Mouse (Mus musculus) regulatory T cell (primary cell): ENCODE measurements at regions not wholly inside any gene's neighbourhood (a gene's known extent, or its start where the extent isn't known, plus 50 kb on each side); places are given as distances from the start of the nearest gene placed in this dataset.
"Not testable (repeated sequence)": the region's sequence is repeated elsewhere in the genome, so short reads cannot be mapped to it uniquely, and the experiment has no call there.

Experiments
- in situ Hi-C: fragments of 300-600 bp; cut with MboI, MseI; formaldehyde crosslinking; loops from one replicate; pipeline ENCODE4 v1.15.1; 2025; ENCODE audit warnings: high pct_unique_total_duplicates

DNA sequence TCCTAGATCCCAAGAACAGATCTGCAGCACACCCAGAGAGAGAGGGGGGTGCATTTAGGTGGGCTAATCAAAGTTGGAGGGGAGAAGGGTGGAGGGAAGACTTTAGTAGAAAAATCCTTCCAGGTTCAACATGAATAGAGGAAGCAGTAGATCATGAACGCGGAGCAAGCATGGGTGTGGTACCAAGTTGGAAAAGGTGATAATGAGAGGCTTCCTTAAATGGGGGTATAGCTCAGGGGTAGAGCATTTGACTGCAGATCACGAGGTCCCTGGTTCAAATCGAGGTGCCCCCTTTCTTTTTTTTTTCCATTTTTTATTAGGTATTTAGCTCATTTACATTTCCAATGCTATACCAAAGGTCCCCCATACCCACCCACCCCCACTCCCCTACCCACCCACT lies 54.0 kb upstream of the Krba1 start:
- in situ Hi-C loops = not testable (repeated sequence)

DNA sequence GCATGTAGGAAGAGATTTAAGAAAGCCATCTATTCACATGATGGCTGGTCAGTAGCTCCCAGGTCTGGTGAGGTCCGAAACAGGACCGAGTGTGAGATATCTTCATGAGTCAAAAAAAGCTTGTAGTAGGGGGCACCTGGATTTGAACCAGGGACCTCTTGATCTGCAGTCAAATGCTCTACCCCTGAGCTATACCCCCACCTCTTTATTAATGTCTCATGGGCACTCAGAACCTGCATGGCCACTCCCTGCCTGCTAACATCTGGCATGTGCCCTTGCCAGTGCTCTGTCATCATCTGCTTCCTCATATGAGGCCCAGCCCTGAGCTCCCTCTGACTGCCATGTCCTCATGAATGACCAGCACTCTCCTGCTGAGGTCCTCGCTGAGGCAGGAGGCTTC lies 58.4 kb upstream of the Krba1 start:
- in situ Hi-C loops = not testable (repeated sequence)

DNA sequence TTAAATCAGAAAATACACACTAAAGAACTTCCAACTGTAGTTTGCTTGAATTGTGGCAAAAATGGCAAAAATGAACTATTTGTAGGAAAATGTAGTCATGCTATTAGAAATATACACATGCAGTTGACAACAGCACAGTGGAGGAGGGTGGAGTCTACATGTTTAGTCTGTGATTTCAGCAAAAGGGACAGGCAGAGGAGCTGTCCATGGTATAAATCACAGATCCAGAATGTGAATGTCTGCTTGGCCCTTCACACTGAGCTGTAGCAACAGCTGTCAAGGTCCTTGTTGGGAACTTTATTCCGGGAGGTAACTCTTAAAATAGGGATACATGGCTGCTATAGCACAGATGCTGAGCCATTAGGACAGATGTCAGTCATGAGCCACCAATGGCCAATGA lies 107.4 kb upstream of the Krba1 start:
- in situ Hi-C loops = no loop called here

DNA sequence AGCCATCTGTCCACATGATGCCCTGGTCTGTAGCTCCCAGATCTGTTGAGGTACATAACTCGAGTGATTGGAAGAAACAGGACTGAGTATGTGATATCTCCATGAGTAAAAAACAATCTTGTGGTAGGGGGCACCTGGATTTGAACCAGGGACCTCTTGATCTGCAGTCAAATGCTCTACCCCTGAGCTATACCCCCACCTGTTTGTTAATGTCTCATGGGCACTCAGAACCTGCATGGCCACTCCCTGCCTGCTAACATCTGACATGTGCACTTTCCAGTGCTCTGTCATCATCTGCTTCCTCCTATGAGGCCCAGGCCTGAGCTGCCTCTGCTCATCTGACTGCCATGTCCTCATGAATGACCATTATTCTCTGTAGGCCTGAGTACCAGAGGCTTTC lies 115.7 kb upstream of the Krba1 start:
- in situ Hi-C loops = not testable (repeated sequence)

DNA sequence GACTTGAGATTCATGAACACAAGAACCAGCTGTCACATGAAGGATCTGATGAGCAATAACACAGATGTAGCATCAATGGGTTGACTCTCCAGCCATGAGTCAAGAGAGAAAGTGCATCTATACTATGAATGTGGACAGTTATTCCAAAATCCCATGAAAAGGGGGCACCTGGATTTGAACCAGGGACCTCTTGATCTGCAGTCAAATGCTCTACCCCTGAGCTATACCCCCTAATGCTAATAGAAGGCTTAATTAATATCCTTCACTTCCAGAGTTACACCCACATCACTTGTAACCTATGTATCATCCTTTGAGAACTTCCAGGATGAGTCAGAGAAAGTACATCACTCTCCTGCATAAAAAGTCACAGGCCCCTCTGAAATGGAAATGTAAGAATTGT lies 133.8 kb upstream of the Krba1 start:
- in situ Hi-C loops = not testable (repeated sequence)

DNA sequence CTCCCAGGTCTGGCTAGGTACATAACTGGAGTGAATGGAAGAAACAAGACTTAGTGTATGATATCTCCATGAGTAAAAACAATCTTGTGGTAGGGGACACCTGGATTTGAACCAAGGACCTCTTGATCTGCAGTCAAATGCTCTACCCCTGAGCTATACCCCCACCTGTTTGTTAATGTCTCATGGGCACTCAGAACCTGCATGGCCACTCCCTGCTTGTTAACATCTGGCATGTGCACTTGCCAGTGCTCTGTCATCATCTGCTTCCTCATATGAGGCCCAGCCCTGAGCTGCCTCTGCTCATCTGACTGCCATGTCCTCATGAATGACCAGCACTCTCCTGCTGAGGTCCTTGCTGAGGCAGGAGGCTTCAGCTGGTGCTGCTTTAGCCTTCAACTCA lies 142.4 kb upstream of the Krba1 start:
- in situ Hi-C loops = not testable (repeated sequence)

DNA sequence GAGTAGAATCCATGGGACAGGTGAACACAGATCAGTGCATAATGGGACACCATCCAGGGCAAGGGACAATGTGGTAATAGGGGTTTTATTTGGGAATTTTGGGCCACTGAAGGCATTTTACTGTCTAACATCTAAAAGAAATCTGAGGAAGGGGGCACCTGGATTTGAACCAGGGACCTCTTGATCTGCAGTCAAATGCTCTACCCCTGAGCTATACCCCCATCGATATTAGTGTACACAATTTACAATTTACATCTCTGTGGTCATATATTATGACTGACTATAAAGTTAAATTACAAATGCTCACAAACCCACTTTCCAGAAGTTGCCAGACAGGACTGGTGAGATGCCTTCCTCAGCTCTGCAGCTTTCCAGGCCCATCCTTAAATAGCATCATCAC lies 143.4 kb upstream of the Krba1 start:
- in situ Hi-C loops = no loop called here

DNA sequence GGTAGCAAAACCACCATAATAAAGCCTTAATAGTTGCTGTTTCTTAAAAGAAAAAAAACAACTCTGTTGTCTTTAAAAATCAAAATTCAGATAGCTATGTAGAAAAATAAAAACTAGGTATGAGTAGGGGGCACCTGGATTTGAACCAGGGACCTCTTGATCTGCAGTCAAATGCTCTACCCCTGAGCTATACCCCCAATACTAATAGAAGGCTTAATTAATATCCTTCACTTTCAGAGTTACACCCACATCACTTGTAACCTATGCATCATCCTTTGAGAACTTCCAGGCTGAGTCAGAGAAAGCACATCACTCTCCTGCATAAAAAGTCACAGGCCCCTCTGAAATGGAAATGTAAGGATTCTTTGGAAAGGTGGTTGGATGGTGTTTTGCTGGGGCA lies 151.2 kb upstream of the Krba1 start:
- in situ Hi-C loops = not testable (repeated sequence)

DNA sequence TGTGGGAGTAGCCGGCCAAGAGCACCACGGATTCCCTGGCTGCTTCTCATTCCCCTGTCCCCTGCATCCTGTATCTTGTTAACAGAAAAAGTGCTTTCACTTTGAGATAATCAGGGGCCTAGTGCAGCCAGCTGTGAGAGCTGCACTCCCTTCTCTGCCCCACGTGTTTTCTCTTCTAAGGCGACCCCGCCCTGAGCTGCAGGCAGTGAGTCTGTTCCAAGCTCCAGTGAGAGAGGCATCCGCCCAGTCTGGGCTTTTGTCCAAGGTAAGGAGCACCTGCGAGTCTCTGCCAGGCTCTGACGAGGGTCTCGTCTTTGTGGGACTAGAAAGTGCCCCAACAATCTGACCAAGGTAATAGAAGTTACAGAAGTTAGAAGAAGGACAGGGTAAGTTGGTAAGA lies 141.0 kb upstream of the Zfp746 start:
- in situ Hi-C loops = no loop called here

DNA sequence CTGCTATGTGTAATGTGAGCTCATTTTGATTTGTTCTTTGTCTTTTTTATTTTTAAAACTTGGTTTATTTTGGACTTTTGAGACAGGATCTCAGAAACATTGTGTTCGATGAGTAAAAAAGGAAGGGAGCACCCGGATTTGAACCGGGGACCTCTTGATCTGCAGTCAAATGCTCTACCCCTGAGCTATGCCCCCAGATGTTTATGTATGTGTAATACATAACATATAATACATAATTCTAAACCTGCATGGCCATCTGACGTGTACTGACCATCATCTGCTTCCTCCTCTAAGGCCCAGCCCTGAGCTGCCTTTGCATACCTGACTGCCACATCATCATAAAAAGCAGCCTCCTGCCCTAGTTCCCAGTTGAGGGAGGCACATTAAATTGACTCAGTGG lies 137.8 kb upstream of the Zfp746 start:
- in situ Hi-C loops = no loop called here

DNA sequence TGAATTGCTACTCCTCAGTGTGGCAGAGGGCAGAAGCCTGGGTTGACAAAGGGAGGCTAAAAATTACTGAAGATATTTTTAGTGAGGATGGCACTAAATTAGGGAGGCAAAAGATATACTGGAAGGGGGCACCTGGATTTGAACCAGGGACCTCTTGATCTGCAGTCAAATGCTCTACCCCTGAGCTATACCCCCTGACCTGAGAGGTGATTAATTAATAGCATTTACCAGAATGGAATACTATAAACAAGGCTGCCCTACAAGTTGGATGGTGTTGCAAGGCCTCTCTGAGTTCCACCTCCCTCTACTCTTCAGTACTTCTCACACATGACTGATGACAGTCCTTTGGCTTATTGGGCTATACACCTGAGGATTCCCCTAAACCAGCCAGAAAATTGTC lies 136.6 kb upstream of the Zfp746 start:
- in situ Hi-C loops = no loop called here

DNA sequence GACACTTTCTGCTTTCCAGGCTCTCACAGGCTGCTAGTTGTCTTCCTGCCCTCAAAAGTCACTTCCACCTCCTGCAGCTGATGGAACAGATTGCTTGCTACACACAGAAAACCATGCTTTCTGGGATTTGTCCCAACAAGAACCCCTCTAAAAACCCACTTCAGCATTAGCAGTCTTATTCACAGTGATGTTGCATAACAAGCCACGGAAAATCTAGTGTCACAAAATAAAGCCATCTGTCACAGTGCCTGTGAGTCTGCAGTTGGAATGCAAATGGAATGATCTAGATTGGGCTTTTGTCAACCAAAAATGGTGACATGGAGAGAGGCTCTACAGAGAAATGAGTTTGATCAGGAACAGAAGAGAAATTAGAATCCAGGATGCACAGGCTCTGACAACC lies 135.4 kb upstream of the Zfp746 start:
- in situ Hi-C loops = not testable (repeated sequence)

DNA sequence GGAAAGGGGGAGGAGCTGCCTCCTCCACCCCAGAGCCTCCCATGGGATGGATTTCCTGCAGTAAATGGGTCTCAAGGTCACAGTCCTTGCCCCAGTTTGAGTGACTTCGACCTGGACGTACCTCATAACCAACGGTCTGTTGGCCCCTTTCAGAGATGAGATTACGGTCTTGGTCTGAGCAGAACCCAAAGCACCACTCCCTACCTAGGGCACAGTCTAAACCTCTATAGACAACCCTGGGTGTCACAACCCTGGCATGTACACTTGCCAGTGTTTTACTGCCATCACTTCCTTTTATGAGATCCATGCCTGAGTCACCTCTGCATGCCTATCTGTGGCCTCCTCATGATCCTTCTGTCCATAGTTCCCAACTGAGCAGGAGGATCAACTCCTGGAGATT lies 128.8 kb upstream of the Zfp746 start:
- in situ Hi-C loops = no loop called here

DNA sequence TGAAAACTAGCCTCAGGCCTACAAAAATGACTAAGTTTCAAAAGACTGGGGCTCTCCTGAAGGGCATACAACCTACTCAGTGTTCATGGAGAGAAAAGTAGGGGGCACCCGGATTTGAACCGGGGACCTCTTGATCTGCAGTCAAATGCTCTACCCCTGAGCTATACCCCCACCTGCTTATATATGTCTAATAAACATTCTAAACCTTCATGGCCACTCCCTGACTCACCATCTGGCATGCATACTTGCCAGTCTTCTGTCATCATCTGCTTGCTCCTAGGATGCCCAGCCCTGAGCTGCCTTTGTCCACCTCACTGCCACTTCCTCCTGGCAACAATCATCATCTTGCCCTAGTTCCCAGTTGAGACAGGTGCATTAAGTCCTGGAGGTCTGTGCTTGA lies 123.3 kb upstream of the Zfp746 start:
- in situ Hi-C loops = no loop called here

DNA sequence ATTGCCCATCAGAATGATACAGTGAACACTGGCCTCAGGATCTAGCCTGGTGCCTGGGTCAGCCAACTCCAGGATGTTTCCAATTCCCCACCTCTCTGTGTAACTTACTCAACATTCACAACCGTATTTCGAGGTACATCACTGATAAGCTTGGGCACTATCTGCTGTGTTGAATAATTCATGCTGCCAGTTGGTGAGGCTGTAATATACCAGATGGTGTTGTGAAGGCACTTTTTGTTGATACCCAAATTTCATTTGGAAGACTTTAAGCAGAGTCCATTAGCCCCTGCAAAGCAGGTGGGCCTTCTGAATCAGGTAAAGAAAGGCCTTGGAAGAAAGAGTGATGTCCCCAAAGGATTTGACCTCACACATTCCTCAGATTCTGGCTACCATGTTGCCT lies 122.7 kb upstream of the Zfp746 start:
- in situ Hi-C loops = no loop called here

DNA sequence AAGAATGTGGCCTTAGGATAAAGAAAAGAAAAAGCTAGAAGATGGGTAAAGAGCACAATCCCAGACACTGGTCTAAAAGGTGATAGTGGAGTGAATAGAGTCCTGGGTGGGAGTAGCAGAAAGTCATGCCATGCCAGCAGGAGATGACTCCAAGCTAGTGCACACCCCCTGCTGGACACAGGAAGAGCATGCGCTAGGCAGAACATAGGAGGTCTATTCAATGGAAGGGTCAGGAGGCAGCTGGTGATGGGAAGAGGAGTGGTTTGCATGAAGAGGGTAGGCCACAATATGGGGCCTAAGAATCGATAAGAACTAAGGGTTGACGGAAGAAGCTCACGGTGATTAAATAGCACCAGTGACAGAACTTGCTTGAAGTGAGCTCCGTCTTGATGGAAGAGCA lies 119.3 kb upstream of the Zfp746 start:
- in situ Hi-C loops = no loop called here

DNA sequence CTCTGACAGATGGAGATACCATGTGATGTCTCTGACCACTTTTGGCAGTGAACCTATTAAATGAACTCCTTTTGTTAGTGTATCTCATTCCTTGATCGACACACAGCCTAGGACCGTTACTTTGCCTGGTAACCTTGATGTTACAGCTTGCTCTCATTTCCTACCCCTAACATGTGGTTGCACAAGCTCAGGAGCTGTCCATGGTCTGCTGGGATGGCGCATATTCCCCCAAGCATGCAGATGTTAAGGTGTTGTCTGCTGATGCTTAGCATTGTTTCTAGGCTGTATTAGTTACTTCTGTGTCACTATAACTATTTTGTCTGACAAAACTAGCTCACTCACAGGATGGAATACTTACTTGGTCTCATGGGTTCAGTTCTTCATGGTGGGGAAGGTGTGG lies 113.6 kb upstream of the Zfp746 start:
- in situ Hi-C loops = loop anchor here (5.0 kb wide), 1 partner anchor 57 kb away; no protein-coding TSS in a partner anchor

DNA sequence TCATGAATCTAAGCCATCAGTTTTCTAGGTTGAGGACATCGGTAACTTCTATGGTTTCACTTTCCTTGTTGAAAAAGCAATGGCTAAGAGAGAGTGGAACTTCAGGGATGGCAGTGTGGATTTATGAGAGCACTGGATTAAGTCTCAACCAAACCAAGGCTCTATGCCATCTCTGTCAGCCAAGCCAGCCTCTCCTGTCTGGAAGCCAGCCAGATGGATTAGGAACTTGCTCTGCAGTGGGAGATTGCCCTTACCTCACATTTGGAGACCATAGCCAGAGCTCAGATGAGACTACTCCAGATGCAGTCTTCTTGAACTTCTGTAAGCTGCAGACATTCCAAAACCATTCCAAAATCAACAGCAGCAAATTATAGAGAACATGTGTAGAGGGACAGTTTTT lies 112.4 kb upstream of the Zfp746 start:
- in situ Hi-C loops = no loop called here

DNA sequence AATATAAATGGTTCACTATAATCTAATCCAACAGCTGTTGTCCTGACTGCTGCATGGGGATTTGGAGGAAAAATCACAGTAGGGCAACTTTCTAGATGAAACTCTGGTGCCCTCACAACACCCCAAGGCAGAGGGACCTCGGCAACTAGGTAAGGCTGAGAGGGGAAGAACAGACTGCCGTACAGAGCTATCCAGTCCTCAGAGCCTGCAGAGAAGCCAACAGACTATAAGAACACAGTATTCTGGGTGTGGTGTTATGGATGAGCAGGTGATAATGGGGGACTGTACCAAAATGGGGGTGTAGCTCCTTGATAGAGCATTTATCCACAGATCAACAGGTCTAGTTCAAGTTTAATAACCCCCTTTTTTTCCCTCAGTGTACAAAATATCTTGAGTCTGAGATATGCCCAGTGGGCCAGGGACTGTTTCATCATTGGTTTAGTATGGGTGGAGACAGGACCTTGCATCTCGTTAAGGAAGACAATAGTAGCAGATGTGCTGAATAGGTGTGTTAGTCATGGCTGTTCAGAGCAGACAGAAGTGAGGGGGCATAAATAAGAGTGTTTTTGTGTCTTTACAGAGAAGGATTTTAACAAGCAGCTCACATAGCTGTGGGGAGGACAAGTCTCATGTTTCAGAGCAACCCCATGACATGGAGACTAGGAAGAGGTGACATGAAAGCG lies 111.4 kb upstream of the Zfp746 start:
- in situ Hi-C loops = no loop called here

DNA sequence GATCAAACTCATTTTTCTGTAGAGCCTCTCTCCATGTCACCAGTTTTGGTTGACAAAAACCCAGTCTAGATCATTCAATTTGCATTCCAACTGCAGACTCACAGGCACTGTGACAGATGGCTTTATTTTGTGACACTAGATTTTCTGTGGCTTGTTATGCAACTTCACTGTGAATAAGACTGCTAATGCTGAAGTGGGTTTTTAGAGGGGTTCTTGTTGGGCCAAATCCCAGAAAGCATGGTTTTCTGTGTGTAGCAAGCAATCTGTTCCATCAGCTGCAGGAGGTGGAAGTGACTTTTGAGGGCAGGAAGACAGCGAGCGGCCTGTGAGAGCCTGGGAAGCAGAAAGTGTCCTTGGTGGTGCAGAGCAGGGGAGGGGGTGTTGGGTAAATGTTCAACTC lies 102.0 kb upstream of the Zfp746 start:
- in situ Hi-C loops = loop anchor here (10.0 kb wide), 1 partner anchor 446 kb away; no protein-coding TSS in a partner anchor

DNA sequence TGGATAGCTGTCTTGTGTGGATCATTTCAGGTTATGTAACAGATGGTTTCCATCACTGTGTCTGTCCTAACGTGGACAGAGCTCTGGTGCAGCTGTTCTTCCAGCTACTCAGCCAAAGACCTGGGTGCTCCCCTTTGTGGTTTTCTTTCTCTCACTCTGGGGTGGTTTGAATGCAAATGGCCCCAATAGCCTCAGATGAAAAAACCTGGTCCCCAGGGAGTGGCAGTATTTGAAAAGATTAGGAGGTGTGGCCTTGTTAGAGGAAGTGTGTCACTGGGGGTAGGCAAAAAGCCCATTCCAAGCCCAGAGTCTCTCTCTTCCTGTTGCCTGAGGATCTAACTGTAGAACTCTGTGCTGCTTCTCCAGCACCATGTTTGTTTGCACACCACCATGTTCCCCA lies 98.9 kb upstream of the Zfp746 start:
- in situ Hi-C loops = loop anchor here (10.0 kb wide), 1 partner anchor 449 kb away; no protein-coding TSS in a partner anchor

DNA sequence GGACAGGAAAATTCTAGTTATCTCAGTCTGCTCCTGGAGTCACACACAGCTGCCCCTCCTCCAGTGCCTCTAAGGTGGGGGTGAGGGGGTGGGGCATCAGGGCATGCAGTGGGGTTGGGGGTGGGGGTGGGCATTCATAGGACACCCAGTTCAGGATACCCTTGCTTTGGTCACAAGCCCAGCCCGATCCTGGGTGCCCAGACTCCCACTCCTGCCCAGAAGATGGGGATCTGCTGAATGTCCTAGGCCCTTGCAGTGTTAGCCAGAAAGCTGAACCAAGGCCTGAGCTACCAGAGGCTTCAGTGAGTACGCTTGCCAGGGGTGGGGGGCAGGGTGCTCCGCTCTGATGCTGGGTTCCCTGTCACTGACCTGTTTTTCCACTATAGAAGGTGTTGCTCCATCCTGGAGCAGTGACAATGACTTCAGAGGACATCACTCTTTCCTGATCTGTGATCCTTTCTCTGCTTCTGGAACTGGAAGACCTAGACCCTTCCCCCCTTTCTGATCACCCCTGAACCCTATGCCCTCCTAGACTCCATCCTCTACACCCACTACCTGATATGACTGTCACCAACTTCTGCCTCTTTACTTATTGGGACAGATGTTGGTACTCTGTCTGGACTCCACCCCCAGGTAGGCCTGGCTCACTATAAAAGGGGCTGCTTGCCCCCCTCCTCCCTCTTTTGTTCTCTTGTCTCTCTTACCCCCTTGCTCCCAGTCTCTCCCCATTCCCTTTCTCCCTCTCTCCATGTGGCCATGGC lies 92.1 kb upstream of the Zfp746 start:
- in situ Hi-C loops = loop anchor here (5.0 kb wide), 1 partner anchor 214 kb away; no protein-coding TSS in a partner anchor

DNA sequence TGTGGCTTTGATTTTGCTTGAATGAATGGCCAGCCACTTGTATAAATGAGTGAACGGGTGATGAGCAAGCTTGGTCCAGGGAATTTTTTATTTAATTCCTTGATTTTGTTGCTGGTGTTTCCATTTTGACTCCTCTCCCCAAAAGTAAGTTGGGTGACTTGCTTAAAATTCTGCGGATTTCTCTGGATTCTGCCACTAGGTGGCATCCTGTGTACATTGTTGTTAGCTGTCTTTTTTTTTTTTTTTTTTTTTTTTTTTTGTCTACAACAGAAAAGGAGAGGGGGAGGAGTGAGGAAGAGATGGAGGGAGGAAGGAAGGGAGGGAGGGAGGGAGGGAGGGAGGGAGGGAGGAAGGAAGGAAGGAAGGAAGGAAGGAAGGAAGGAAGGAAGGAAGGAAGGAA lies 91.5 kb upstream of the Zfp746 start:
- in situ Hi-C loops = loop anchor here (5.0 kb wide), 1 partner anchor 214 kb away; no protein-coding TSS in a partner anchor
